Mouse (Mus musculus) lung, embryonic 14.5 days (tissue): ENCODE results near the gene Castor2. TPM values are rescaled to one million over a fixed set of nuclear protein-coding genes. Genes with fewer than 3 reads are reported as not detected.

ENCODE experiments used
- ATAC-seq: fragments of 200-750 bp; cut with Nextera tagmentation; 2 replicates; pipeline ENCODE4 v1.8.0; 2017; ENCODE audit warnings: mild to moderate bottlenecking, moderate TSS enrichment, moderate library complexity; ENCODE audit not compliant: insufficient read depth
- DNase-seq: peaks from one replicate; pipeline ENCODE4 v3.0.0-alpha.2; 2015
- H3K27ac ChIP-seq: fragments of 300-500 bp; sonication (generic); 2 replicates; pipeline ENCODE4 v1.5.1; 2014; ENCODE audit warnings: low read depth, mild to moderate bottlenecking, moderate library complexity
- H3K27me3 ChIP-seq: fragments of 300-500 bp; sonication (generic); 2 replicates; pipeline ENCODE4 v1.6.1; 2014; ENCODE audit warnings: low read length, control low read depth; ENCODE audit not compliant: insufficient read depth
- H3K36me3 ChIP-seq: fragments of 300-500 bp; sonication (generic); 2 replicates; pipeline ENCODE4 v1.6.1; 2014; ENCODE audit warnings: control low read depth; ENCODE audit not compliant: insufficient read depth
- H3K4me1 ChIP-seq: fragments of 300-500 bp; sonication (generic); 2 replicates; pipeline ENCODE4 v1.6.1; 2014; ENCODE audit warnings: antibody characterized with exemption, control low read depth; ENCODE audit not compliant: insufficient read depth
- H3K4me2 ChIP-seq: fragments of 300-500 bp; sonication (generic); 2 replicates; pipeline ENCODE4 v1.6.1; 2014; ENCODE audit warnings: mild to moderate bottlenecking
- H3K4me3 ChIP-seq: fragments of 300-500 bp; sonication (generic); 2 replicates; pipeline ENCODE4 v1.5.1; 2014; ENCODE audit warnings: low read depth, low read length
- H3K9ac ChIP-seq: fragments of 300-500 bp; sonication (generic); 2 replicates; pipeline ENCODE4 v1.6.1; 2014
- H3K9me3 ChIP-seq: fragments of 300-500 bp; sonication (generic); 2 replicates; pipeline ENCODE4 v1.6.1; 2016; ENCODE audit warnings: low read depth, low read length, control low read depth
- CTCF ChIP-seq: IDR thresholded peaks from 2 replicates; pipeline ENCODE4 v1.5.1; 2016; ENCODE audit warnings: antibody characterized with exemption, low read depth
- WGBS: fragments of 180-500 bp; shearing (Covaris S2); extraction: QIAGEN DNeasy Blood & Tissue Kit; methylation state at CpG from one replicate; pipeline ENCODE4 v1.1.7; 2014; 5-methylcytosine and 5-hydroxymethylcytosine counted together
- polyA plus RNA-seq: library from polyadenylated mRNA; unstranded; fragments of >200 nt; fragmentation: Nextera tagmentation; extraction: Ambion mirVana; gene quantifications from 2 replicates; pipeline ENCODE4 v1.2.1, GENCODE M21; 2014

The Castor2 gene
- polyA plus RNA-seq, 1 experiment from 2014 or later, result 4.9 TPM

DNA sequence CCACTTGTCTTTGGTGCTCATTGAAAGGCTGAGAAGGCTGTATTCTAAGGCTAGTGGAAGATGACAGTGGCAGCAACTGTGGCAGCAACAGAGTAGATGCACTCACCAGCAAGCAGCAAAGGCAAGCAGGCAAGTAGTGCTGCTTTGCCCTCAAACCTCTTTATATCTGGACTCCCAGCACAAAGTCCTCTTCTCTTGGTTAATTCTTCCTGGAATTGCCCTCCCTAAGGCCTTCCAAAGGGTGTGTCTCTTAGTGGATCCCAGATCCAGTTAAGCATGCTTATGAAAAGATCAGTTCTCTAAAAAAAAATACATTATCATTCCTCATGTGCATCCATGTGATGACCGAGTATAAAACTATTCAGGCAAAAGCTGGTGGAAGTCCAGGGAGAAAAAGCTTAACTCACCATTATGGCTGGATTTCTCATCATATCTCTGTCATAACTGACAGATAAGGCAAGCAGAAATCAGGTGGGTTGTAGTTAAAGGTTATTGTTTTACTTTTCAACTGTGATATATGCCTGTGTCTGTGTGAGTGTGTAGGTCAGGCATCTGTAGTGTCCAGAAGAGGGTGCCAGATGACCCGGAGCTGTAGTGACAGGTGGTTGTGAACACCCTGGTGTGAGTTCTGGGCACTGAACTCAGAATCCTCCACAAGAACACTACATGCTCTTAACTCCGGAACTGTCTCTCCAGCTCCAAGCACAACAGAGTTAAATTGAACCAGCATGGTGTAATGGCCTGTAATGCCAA is 13.4 kb upstream of the Castor2 start:
- H3K27me3 ChIP-seq, result no peaks in the 10 kb centered on the region
- WGBS, result 74% methylated on average over 3 of the region's 3 CpGs
- TF ChIP-seq CTCF, result no peak
- H3K9ac ChIP-seq, result no peak overlapping the region
- no peak overlapping the region for H3K27ac ChIP-seq
- no peak overlapping the region for H3K4me3 ChIP-seq
- ATAC-seq, result no peak
- DNase-seq, result no peak
- H3K36me3 ChIP-seq, result no peaks in the 10 kb centered on the region
- no peaks in the 10 kb centered on the region for H3K4me1 ChIP-seq
- H3K9me3 ChIP-seq, result no peaks in the 10 kb centered on the region
- no peak overlapping the region for H3K4me2 ChIP-seq

DNA sequence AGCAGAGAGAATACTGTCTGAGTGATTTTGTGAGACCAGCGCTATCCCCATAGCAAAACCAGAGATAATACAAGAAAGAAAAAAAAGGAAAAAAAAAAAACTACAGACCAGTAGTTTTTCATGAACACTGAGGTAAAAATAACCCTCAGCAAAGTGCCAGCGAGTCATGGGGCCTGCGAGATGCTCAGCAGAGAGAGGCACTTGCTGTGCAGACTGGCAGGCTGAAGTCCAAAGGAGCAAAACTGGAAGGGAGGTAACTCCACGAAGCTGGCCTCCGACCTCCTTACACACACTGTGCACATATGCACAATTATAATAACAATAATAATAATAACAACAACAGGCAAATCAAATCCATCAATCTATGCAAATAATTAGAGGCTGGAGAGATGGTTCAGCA is 12.3 kb upstream of the Castor2 start:
- Histone ChIP-seq H3K9me3 (no peaks in the 10 kb centered on the region), H3K9ac (no peak overlapping the region), H3K4me2 (no peak overlapping the region), H3K27ac (no peak overlapping the region), H3K36me3 (no peaks in the 10 kb centered on the region), H3K27me3 (no peaks in the 10 kb centered on the region), H3K4me3 (no peak overlapping the region), H3K4me1 (no peaks in the 10 kb centered on the region)
- no peak for TF ChIP-seq CTCF
- 81% methylated on average over 5 of the region's 5 CpGs for WGBS
- DNase-seq, result no peak
- no peak for ATAC-seq

DNA sequence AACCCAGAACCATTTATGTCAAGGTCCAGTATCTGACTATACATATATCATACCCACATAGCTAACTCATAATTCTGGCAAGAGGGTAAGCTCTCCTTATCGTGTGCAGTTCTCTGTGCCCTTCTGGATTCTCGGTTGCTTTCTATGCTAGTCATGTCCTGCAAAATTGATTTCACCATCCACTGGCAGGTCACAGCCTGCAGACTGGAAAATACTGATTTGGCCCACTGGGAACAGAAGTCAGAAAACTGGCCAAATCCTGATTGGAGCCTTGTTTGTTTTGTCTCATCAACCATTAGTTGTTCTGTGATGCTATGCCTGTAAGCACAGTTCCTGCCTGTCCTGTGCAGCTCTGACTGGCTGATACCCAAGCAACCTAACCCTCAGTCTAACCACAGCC is 3.7 kb upstream of the Castor2 start:
- ATAC-seq, result no peak
- no peak overlapping the region for H3K4me3 ChIP-seq
- DNase-seq, result no peak
- no peaks in the 10 kb centered on the region for H3K9me3 ChIP-seq
- no peak overlapping the region for H3K27ac ChIP-seq
- no peak for TF ChIP-seq CTCF
- H3K36me3 ChIP-seq, result no peaks in the 10 kb centered on the region
- no peak overlapping the region for H3K4me2 ChIP-seq
- WGBS, result 75% methylated on average over 2 of the region's 2 CpGs
- no peaks in the 10 kb centered on the region for H3K4me1 ChIP-seq
- no peaks in the 10 kb centered on the region for H3K27me3 ChIP-seq
- H3K9ac ChIP-seq, result no peak overlapping the region

DNA sequence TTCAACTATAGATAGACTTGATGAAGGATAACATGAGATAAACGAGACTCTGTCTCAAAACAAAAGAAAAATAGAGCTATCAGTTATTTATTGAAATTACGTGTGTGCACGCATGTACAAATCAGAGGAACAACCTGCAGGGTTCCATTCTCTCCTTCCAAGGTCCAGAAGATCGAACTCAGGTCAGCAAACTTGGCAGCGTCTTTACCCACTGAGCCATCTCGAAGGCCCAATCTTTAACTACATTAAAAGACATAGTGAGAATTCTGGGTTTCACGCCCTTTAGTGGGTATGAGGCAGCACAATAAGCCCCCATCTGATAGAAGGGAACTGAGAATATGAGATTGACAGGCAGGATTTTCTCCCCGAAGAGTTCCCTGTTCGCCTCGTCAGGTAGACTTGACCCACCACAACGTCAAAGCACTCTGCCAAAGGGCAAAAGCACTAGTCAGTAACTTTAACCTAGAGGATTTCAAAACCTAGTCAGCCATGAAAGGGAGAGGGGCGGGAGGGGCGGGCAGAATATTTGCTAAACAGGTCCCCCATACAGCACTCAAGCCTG is 1.1 kb upstream of the Castor2 start:
- Histone ChIP-seq H3K36me3 (no peaks in the 10 kb centered on the region), H3K27me3 (no peaks in the 10 kb centered on the region), H3K4me3 (peak overlapping the region; percentile 64), H3K4me1 (no peaks in the 10 kb centered on the region; the same call in 1 of the 2 replicates), H3K4me2 (peak overlapping the region; percentile 95), H3K9ac (peak overlapping the region; percentile 62), H3K27ac (no peak overlapping the region), H3K9me3 (no peaks in the 10 kb centered on the region)
- ATAC-seq (no peak), DNase-seq (no peak)
- 46% methylated on average over 13 of the region's 13 CpGs for WGBS
- no peak for TF ChIP-seq CTCF

DNA sequence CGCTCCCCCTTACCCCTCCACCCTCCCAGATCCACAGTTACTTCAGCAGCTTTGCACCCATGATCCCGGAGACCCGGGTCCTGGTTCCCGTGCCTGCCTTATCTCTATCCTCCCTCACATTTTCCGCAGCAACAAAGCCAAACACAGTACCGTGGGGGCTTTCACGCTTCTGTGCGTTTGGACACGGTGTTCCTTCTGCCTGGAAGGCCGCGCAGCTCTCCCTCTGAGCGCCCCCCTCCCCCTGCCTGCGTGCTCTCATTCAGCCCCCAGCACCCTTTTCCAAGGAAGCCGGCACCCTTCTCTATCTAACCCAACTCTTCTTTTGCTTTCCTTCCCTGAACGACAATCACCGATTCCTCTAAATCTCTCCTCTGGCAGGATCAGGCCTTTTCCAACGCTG is 535 bp upstream of the Castor2 start:
- H3K9ac ChIP-seq, result peak overlapping the region; percentile 62
- H3K4me3 ChIP-seq, result peak overlapping the region; percentile 64
- H3K4me2 ChIP-seq, result peak overlapping the region; percentile 95
- WGBS, result 0% methylated on average over 17 of the region's 17 CpGs
- no peaks in the 10 kb centered on the region for H3K27me3 ChIP-seq
- ATAC-seq, result peak; percentile 54
- no peaks in the 10 kb centered on the region; the same call in 1 of the 2 replicates for H3K4me1 ChIP-seq
- peak; percentile 17 for DNase-seq
- TF ChIP-seq CTCF, result no peak
- no peaks in the 10 kb centered on the region for H3K36me3 ChIP-seq
- 0 out of 2 replicates have a peak overlapping the region, but pooled peaks have one; percentile 40 for H3K27ac ChIP-seq
- H3K9me3 ChIP-seq, result no peaks in the 10 kb centered on the region

DNA sequence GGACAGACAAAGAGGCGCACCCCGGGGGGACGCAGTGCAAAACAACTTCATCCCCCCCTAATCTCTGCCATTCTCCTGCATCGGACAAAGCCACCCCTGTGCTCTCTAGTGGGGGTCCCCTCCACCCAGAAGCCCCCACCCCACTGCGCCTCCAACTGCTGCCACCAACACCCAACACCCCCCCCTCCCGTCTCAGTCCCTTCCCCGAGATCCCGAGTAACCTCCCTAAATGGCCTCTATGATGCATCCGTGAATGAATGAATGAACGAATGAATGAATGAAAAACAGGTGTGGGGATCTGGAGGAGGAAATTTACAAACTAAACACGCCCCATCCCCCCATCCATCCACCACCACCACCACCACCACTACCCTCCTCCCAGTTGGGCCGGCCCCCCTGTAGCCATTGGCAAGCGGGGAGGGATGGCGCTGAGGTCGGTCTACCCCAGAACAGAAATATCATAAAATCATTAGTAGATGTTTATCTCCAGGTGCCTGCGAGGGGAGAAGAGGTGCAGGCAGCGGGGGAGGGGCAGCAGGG is 791 bp downstream of the Castor2 start:
- ATAC-seq (peak; percentile 3; the same call in 1 of the 2 replicates), DNase-seq (no peak)
- Histone ChIP-seq H3K9ac (peak overlapping the region; percentile 62), H3K9me3 (no peaks in the 10 kb centered on the region), H3K36me3 (no peaks in the 10 kb centered on the region), H3K27ac (no peak overlapping the region), H3K4me3 (peak overlapping the region; percentile 64), H3K27me3 (no peaks in the 10 kb centered on the region), H3K4me1 (no peaks in the 10 kb centered on the region; the same call in 1 of the 2 replicates), H3K4me2 (peak overlapping the region; percentile 95)
- TF ChIP-seq CTCF, result no peak
- WGBS, result 2% methylated on average over 17 of the region's 17 CpGs

DNA sequence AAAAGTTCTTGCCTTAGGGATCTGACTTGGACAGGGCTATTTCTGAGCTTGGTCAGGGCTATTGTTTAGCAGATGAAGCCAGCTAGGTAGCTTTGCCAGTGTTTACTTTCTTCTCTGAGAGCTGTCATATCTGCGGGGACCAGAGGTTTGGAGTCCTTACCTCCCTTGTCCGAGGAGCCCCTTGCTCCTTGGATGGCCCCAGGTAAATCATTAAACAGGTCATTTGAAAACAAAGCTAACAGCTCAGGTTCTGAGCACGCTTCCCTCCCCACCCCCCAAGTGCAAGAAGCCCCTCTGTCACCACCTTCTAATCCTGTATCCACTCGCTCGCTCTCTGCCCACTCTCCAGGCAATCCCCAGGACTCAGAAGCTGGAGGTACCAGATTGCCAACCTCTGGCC is 1.8 kb downstream of the Castor2 start:
- Histone ChIP-seq H3K4me1 (no peaks in the 10 kb centered on the region; the same call in 1 of the 2 replicates), H3K4me2 (peak overlapping the region; percentile 21; the same call in 1 of the 2 replicates), H3K27ac (no peak overlapping the region), H3K36me3 (no peaks in the 10 kb centered on the region), H3K9me3 (no peaks in the 10 kb centered on the region), H3K9ac (no peak overlapping the region), H3K27me3 (no peaks in the 10 kb centered on the region), H3K4me3 (no peak overlapping the region)
- TF ChIP-seq CTCF, result no peak
- no peak for DNase-seq
- ATAC-seq, result no peak
- 58% methylated on average over 5 of the region's 5 CpGs for WGBS
